Mouse (Mus musculus): ENCODE results near the gene Gm49369. TPM values are rescaled to one million over a fixed set of nuclear protein-coding genes. Genes with fewer than 3 reads are reported as not detected.

Gm49369 gene
- polyA plus RNA-seq (2017; shearing (Covaris generic)): 12.8 TPM

GRCm38 (mm10) chr7:142382567-142382966 lies at the start of gene Gm49369:
Gene Gm49369 (minus strand): TSS chr7:142382667.

GRCm38 (mm10) chr7:142387419-142388148 lies 5.1 kb upstream of the Gm49369 start, which contains the start of gene Ctsd:
Gene Ctsd (minus strand): TSS chr7:142388038.

GRCm38 (mm10) chr7:142373641-142374412 lies 8.6 kb downstream of the Gm49369 start, which contains the start of gene Ifitm10:
Gene Ifitm10 (minus strand): TSS chr7:142373753.

Other genes starting within 250 kb of the Gm49369 start
- gene Gm39115, start 246.6 kb downstream of the Gm49369 start, polyA plus RNA-seq (2017; shearing (Covaris generic)): not detected
- not detected for gene Gm45337, start 238.1 kb downstream of the Gm49369 start, polyA plus RNA-seq (2017; shearing (Covaris generic))
- not detected for gene Gm29735, start 225.6 kb downstream of the Gm49369 start, polyA plus RNA-seq (2017; shearing (Covaris generic))
- not detected for gene Gm4553, start 216.9 kb downstream of the Gm49369 start, polyA plus RNA-seq (2017; shearing (Covaris generic))
- gene Krtap5-2, start 206.7 kb downstream of the Gm49369 start, polyA plus RNA-seq (2017; shearing (Covaris generic)): not detected
- gene Gm10153, start 192.3 kb downstream of the Gm49369 start, polyA plus RNA-seq (2017; shearing (Covaris generic)): not detected
- gene Krtap5-3, start 181.3 kb downstream of the Gm49369 start, polyA plus RNA-seq (2017; shearing (Covaris generic)): not detected
- not detected for gene Gm7579, start 170.8 kb downstream of the Gm49369 start, polyA plus RNA-seq (2017; shearing (Covaris generic))
- gene Krtap5-5, start 152.7 kb downstream of the Gm49369 start, polyA plus RNA-seq (2017; shearing (Covaris generic)): not detected
- not detected for gene Gm40460, start 141.6 kb downstream of the Gm49369 start, polyA plus RNA-seq (2017; shearing (Covaris generic))
- not detected for gene Gm2431, start 124.3 kb downstream of the Gm49369 start, polyA plus RNA-seq (2017; shearing (Covaris generic))
- gene Gm4559, start 108.3 kb downstream of the Gm49369 start, polyA plus RNA-seq (2017; shearing (Covaris generic)): not detected
- not detected for gene Krtap5-1, start 85.5 kb downstream of the Gm49369 start, polyA plus RNA-seq (2017; shearing (Covaris generic))
- gene Krtap5-4, start 79.1 kb downstream of the Gm49369 start, polyA plus RNA-seq (2017; shearing (Covaris generic)): not detected
- gene Ifitm10, start 8.9 kb downstream of the Gm49369 start, polyA plus RNA-seq (2017; shearing (Covaris generic)): 24.4 TPM
- gene Ctsd, start 5.4 kb upstream of the Gm49369 start, polyA plus RNA-seq (2017; shearing (Covaris generic)): 304 TPM
- gene Syt8, start 52.2 kb upstream of the Gm49369 start, polyA plus RNA-seq (2017; shearing (Covaris generic)): not detected
- not detected for gene Tnni2, start 59.1 kb upstream of the Gm49369 start, polyA plus RNA-seq (2017; shearing (Covaris generic))
- gene Lsp1, start 78.1 kb upstream of the Gm49369 start, polyA plus RNA-seq (2017; shearing (Covaris generic)): 942 TPM
- 1.2 TPM for gene Tnnt3, start 116.2 kb upstream of the Gm49369 start, polyA plus RNA-seq (2017; shearing (Covaris generic))
- 9.9 TPM for gene Mrpl23, start 150.0 kb upstream of the Gm49369 start, polyA plus RNA-seq (2017; shearing (Covaris generic))